ENCODE assay signal across 25 mouse cellular contexts in the genomic region with DNA sequence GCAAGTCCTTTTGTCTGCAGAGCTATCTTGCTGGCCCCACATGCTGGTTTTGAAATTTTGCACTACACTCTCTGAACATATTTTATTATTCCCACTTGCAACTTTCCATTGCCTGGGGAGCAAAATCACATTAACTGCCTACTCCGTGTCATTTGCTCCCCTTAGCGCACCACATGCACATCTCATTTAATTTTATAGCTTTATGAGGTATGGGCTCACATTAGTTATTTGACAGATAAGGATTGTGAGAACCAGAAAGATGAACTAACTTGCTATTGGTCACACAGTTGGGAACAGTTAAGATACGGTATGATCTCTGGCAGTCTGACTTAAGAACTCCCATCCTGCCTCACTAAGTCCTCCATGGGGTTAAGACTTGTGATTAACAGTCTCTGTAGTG.
"Had no signal": no experiment of that assay in that cellular context is flagged by ENCODE, and none has a peak within 500 bp of the region (broad histone marks: within the 10 kb centered on the region; RNA-seq: fewer than 3 reads in every experiment).

No protein-coding gene starts in this region.

- H3K9me3 ChIP-seq: liver, embryonic 13.5 days; liver, embryonic 15.5 days; lung, embryonic 15.5 days; midbrain, embryonic 10.5 days; midbrain, embryonic 12.5 days; neural tube, embryonic 12.5 days had no signal

- DNase-seq: liver, embryonic 13.5 days; liver, postnatal 0 days; lung, adult 2 months; lung, postnatal 14 days; lung, postnatal 36 days; midbrain, embryonic 14.5 days; retina, postnatal 1 day; right cerebral cortex, adult 18-20 months; right cerebral cortex, postnatal 25 days; right cerebral cortex, postnatal 4 days; spleen, adult 18-20 months; thymus, adult 18-20 months; thymus, postnatal 14 days; thymus, postnatal 36 days had no signal

- H3K27me3 ChIP-seq: liver, embryonic 13.5 days; liver, embryonic 15.5 days; lung, embryonic 15.5 days; megakaryocyte, embryonic 14.5 days; midbrain, embryonic 12.5 days; neural tube, embryonic 12.5 days had no signal

- H3K4me3 ChIP-seq: liver, embryonic 13.5 days; liver, embryonic 15.5 days; lung, embryonic 15.5 days; midbrain, embryonic 10.5 days; midbrain, embryonic 12.5 days; myocyte; neural tube, embryonic 12.5 days had no signal

- H3K4me1 ChIP-seq: liver, embryonic 13.5 days; liver, embryonic 15.5 days; lung, embryonic 15.5 days; megakaryocyte, embryonic 14.5 days; midbrain, embryonic 10.5 days; midbrain, embryonic 12.5 days; neural tube, embryonic 12.5 days had no signal

- H3K9ac ChIP-seq: liver, embryonic 13.5 days; liver, embryonic 15.5 days; liver, postnatal 0 days; lung, embryonic 15.5 days; midbrain, embryonic 12.5 days; neural tube, embryonic 12.5 days had no signal

- H3K27ac ChIP-seq: liver, embryonic 13.5 days; liver, embryonic 15.5 days; lung, embryonic 15.5 days; macrophage; midbrain, embryonic 10.5 days; midbrain, embryonic 12.5 days; neural tube, embryonic 12.5 days had no signal

- ATAC-seq: liver, postnatal 0 days; lung, postnatal 0 days; midbrain, embryonic 16.5 days had no signal

- H3K36me3 ChIP-seq: liver, embryonic 13.5 days; liver, embryonic 15.5 days; lung, embryonic 15.5 days; midbrain, embryonic 10.5 days had no signal

- H3K4me2 ChIP-seq: liver, embryonic 11.5 days; liver, embryonic 13.5 days; liver, embryonic 15.5 days; lung, embryonic 15.5 days; midbrain, embryonic 12.5 days; neural tube, embryonic 12.5 days had no signal
